In genomic region chr10:80105460-80105859, GRCm38 (mm10) we compare ENCODE assay signal across 9 mouse cellular contexts. TPM values are rescaled to one million over a fixed set of nuclear protein-coding genes. Genes with fewer than 3 reads are reported as not detected.
DNase-seq lines count a peak whose midpoint lies in the region; ATAC-seq and TF ChIP-seq lines count a peak whose summit lies in the region.
"Had no signal": no experiment of that assay in that cellular context is flagged by ENCODE, and none has a peak within 500 bp of the region (broad histone marks: within the 10 kb centered on the region; RNA-seq: fewer than 3 reads in every experiment).

Sbno2 (minus strand) TSS chr10:80105571.

- H3K9ac ChIP-seq in CH12.LX (ENCODE audit: insufficient read depth, low read depth) = no peak within 1 kb of the TSS
- no peak within 1 kb of the TSS for H3K9ac ChIP-seq in forebrain, embryonic 12.5 days
- no peak within 1 kb of the TSS for H3K9ac ChIP-seq in midbrain, embryonic 13.5 days (replicated peaks)
- H3K9ac ChIP-seq: liver, embryonic 14.5 days had no signal

- TF ChIP-seq RAD21 in CH12.LX (IDR thresholded peaks at IDR 0.05; ENCODE audit: low read depth, low read length) = no peak

- H3K27ac ChIP-seq in CH12.LX (ENCODE audit: insufficient read depth, low read depth) = no peak within 1 kb of the TSS
- H3K27ac ChIP-seq in forebrain, embryonic 12.5 days = no peak within 1 kb of the TSS
- no peak within 1 kb of the TSS for H3K27ac ChIP-seq in midbrain, embryonic 13.5 days
- H3K27ac ChIP-seq: liver, embryonic 14.5 days had no signal

- dilution Hi-C loops in CH12.LX (cut with MboI; ENCODE audit: extremely low pct_ligation_motif_present, extremely low pct_unique_long_range_greater_than_20kb, low sequenced_read_pairs) = no loop called here

- TF ChIP-seq POLR2A in CH12.LX (IDR thresholded peaks at IDR 0.05; ENCODE audit: low read depth, low read length) = no peak

- TF ChIP-seq CTCF in CH12.LX (conservative IDR thresholded peaks at IDR 0.05 in 1 of 2, IDR thresholded peaks at IDR 0.05 in 1 of 2; ENCODE audit: low read depth in 2 of 2, low read length in 2 of 2) = no peak

- H3K27me3 ChIP-seq in CH12.LX (replicated peaks) = no peaks in the 10 kb centered on the region
- H3K27me3 ChIP-seq in forebrain, embryonic 12.5 days = peaks cover 4% of the 10 kb centered on the region; the same call in 1 of the 2 replicates
- no peaks in the 10 kb centered on the region; the same call in 1 of the 2 replicates for H3K27me3 ChIP-seq in midbrain, embryonic 13.5 days

- no peak for DNase-seq in gastrocnemius, postnatal 4 days (ENCODE audit: low spot score in 2 of 2)
- DNase-seq in gastrocnemius, adult 8-10 months (ENCODE audit: low spot score in 2 of 2) = no peak
- no peak for DNase-seq in CH12.LX (ENCODE audit: extremely low read depth)
- no peak for DNase-seq in layer of hippocampus, postnatal 14 days (ENCODE audit: low spot score in 2 of 2)
- DNase-seq in ovary, adult 18-20 months (ENCODE audit: low spot score) = no peak
- DNase-seq in gastrocnemius, postnatal 14 days = no peak

- intact Hi-C loops in gastrocnemius, postnatal 14 days (cut with DNase I; ENCODE audit: low total_unique reads) = no loop called here

- H3K4me3 ChIP-seq in CH12.LX (replicated peaks in 1 of 3; ENCODE audit: low read depth in 2 of 3, low read length in 2 of 3, poor library complexity in 1 of 3) = no peak within 1 kb of the TSS
- H3K4me3 ChIP-seq in forebrain, embryonic 12.5 days (replicated peaks) = no peak within 1 kb of the TSS
- no peak within 1 kb of the TSS for H3K4me3 ChIP-seq in midbrain, embryonic 13.5 days (replicated peaks)

- H3K79me2 ChIP-seq in CH12.LX (replicated peaks; ENCODE audit: control insufficient read depth, extremely low read depth, insufficient read depth, poor library complexity, severe bottlenecking) = peaks cover 18% of the 10 kb centered on the region

- peak; percentile 50; the same call in 1 of the 2 replicates for TF ChIP-seq EP300 in CH12.LX (IDR thresholded peaks at IDR 0.05; ENCODE audit: low read length)

- peaks cover 14 to 54% of the 10 kb centered on the region in 2 experiments for H3K4me1 ChIP-seq in CH12.LX (ENCODE audit: control insufficient read depth in 1 of 2, insufficient read depth in 2 of 2)
- H3K4me1 ChIP-seq in forebrain, embryonic 12.5 days = peaks cover 18% of the 10 kb centered on the region
- H3K4me1 ChIP-seq in midbrain, embryonic 13.5 days (replicated peaks) = peaks cover 22% of the 10 kb centered on the region

- H3K9me3 ChIP-seq in CH12.LX (replicated peaks; ENCODE audit: low read length) = no peaks in the 10 kb centered on the region
- H3K9me3 ChIP-seq in forebrain, embryonic 12.5 days = no peaks in the 10 kb centered on the region
- H3K9me3 ChIP-seq in midbrain, embryonic 13.5 days = no peaks in the 10 kb centered on the region

- no peak for ATAC-seq in forebrain, embryonic 12.5 days (ENCODE audit: low FRiP score)
- ATAC-seq in midbrain, embryonic 13.5 days = no peak

- in situ Hi-C loops in CH12.LX (cut with MboI; ENCODE audit: low pct_ligation_motif_present, low pct_unique_long_range_greater_than_20kb, low sequenced_read_pairs) = no loop called here

- peaks cover 0 to 5% of the 10 kb centered on the region in 2 experiments for H3K36me3 ChIP-seq in CH12.LX (replicated peaks in 1 of 2; ENCODE audit: control insufficient read depth in 1 of 2, insufficient read depth in 1 of 2, low read length in 1 of 2)
- no peaks in the 10 kb centered on the region for H3K36me3 ChIP-seq in forebrain, embryonic 12.5 days (replicated peaks)
- no peaks in the 10 kb centered on the region for H3K36me3 ChIP-seq in midbrain, embryonic 13.5 days

- H3K4me2 ChIP-seq in CH12.LX (ENCODE audit: insufficient read depth, low read depth, poor library complexity, severe bottlenecking) = 0 out of 2 replicates have a peak within 1 kb of the TSS, but pooled peaks have one; percentile 27
- H3K4me2 ChIP-seq in forebrain, embryonic 12.5 days = no peak within 1 kb of the TSS
- no peak within 1 kb of the TSS for H3K4me2 ChIP-seq in midbrain, embryonic 13.5 days (replicated peaks)

- 73% methylated on average over 5 of the region's 5 CpGs for WGBS in forebrain, embryonic 12.5 days
- WGBS in midbrain, embryonic 13.5 days = 68% methylated on average over 5 of the region's 5 CpGs

TF ChIP-seq in CH12.LX, 34 proteins besides CTCF, POLR2A, EP300 and RAD21:
- TF ChIP-seq MYC (IDR thresholded peaks at IDR 0.05; ENCODE audit: low read depth, low read length) (0 out of 2 replicates have a peak, but pooled peaks have one; percentile 29), MAZ (IDR thresholded peaks at IDR 0.05; ENCODE audit: low read depth, low read length) (no peak), TCF12 (IDR thresholded peaks at IDR 0.05; ENCODE audit: low read depth, low read length) (no peak), ELF1 (IDR thresholded peaks at IDR 0.05; ENCODE audit: low read depth, low read length) (0 out of 2 replicates have a peak, but pooled peaks have one; percentile 23), TBP (conservative IDR thresholded peaks at IDR 0.05; ENCODE audit: low read depth, low read length) (no peak), ZKSCAN1 (IDR thresholded peaks at IDR 0.05; ENCODE audit: borderline replicate concordance, low read depth, low read length) (no peak), RCOR1 (conservative IDR thresholded peaks at IDR 0.05; ENCODE audit: low read depth, low read length) (no peak), UBTF (IDR thresholded peaks at IDR 0.05; ENCODE audit: low read depth, low read length) (no peak), MAFK (IDR thresholded peaks at IDR 0.05; ENCODE audit: insufficient replicate concordance, low read length) (no peak), ETS1 (conservative IDR thresholded peaks at IDR 0.05; ENCODE audit: low read depth, low read length) (no peak), IRF4 (IDR thresholded peaks at IDR 0.05; ENCODE audit: low read depth, low read length) (0 out of 2 replicates have a peak, but pooled peaks have one; percentile 28), USF1 (IDR thresholded peaks at IDR 0.05; ENCODE audit: low read depth, low read length) (no peak), SMC3 (IDR thresholded peaks at IDR 0.05; ENCODE audit: low read depth, low read length) (no peak)

RNA-seq across cellular contexts. Expression of gene Sbno2, which starts in this region (rescaled TPM):
- 10 to 100 TPM; 13.0 to 13.6 TPM for total RNA-seq in gastrocnemius, postnatal 4 days (2021)
- 1 to 10 TPM; 4.8 to 5.7 (median 5.3) TPM for total RNA-seq in gastrocnemius, adult 8-10 months (2022)
- total RNA-seq in CH12.LX (2012; rRNA removed) (20.7 and 22.6 TPM in 2 replicates), CH12.LX (2014; rRNA removed) (9.0 and 9.7 TPM in 2 replicates)
- 21.1 and 24.2 TPM in 2 replicates for polyA plus RNA-seq in CH12.LX (2012; ENCODE audit: insufficient read length, low read depth)
- polyA plus RNA-seq in forebrain, embryonic 12.5 days (2016; fragmentation: Nextera tagmentation; extraction: Ambion mirVana) = 14.8 and 16.4 TPM in 2 replicates
- 10 to 100 TPM; 19.8 to 21.3 TPM for total RNA-seq in layer of hippocampus, postnatal 14 days (2021)
- 13.4 and 15.3 TPM in 2 replicates for polyA plus RNA-seq in midbrain, embryonic 13.5 days (2015; fragmentation: Nextera tagmentation; extraction: Ambion mirVana)
- 1 to 10 TPM; 6.2 to 6.3 TPM for total RNA-seq in gastrocnemius, postnatal 14 days (2021)
